Mouse (Mus musculus) heart, adult 11 months (tissue): ENCODE data around the gene Prr12.
A peak's percentile ranks its signal among the peaks of the same experiment; 100 is the strongest.

Source experiments
- DNase-seq: peaks from one replicate; pipeline ENCODE4 v3.0.0; 2022

The Prr12 gene

GRCm38 (mm10) chr7:44997231-44997939, 55.3 kb downstream of the Prr12 start, which contains the start of gene Irf3:
TSS of gene Irf3 (plus strand) at chr7:44997648.
- peak; percentile 99 for DNase-seq

- peak; percentile 95 for DNase-seq
Observed at GRCm38 (mm10) chr7:44996672-44997071, 56.0 kb downstream of the Prr12 start.

DNA sequence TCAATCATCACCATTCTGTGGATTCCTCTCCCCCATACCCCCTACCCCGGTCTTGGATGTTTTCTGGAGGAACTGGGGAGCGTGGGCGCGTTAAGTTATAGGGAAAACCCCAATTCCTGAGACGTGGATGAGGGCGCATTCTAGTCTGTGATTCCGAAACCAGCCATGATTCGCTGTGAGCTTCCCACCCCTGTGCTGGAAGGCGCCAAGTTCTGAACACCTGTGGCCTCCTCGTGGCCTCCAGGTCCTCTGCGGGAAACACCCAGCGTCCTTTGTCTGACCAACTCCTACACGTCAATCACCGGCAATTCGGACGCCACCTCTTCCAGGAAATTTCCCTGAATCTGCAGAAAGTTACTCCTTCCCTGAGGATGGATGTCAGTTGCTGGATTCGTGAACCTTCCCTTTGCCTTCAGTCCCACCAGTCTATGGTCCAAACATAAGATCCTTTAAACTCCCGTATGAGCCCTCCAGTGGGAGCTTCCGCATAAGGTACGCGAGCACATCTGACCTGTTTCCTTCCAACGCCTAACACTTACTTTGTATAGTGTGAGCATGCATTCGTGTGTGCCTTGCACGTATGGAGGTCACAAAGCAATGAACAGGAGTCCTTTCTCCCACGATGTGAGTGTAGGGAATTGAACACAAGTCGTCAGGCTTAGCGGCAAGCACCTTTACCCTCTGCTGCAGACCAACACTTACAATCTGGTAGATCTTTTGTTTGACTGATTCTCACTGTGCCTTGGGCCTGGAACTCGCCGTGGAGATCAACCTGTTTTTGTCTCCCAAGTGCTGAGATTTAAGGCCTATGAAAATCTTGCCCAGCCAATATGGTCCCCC, 65.6 kb downstream of the Prr12 start:
- DNase-seq: no peak

DNA sequence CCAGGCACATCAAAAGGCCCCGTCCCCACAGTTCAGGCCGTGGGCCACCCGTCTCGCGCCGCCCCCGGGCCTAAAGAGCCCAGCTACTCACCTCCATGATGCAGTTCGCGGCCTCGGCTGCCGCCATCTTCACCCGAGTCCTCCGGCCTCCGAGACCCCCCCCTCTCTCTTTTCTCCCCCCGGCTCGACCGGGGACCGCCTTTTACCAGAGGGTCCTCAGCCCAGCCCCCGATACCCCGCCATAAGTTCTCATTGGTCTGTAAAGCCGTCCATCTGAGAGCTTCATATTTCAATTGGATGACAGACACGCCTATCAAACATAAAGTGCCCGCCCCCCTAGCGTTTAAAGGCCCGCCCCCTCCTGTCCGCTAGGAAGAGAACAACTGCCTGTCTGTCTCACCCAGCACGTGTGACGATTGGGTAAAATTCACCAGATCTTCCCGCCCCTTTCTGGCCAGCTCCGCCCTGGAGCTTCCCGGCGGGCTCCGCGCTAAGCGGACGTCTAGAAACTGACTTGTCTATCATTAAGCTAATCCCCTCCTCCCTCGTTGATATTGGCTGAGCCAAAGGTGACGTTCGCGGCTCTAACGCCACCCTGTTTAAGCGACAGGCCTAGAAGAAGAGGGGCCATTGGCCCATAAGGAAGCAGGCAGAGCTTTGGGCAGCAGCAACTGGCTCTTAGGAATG, 66.3 kb downstream of the Prr12 start, which contains the start of gene Prmt1:
Prmt1 (minus strand) TSS at position 377 of the 687 bp plus-strand sequence.
- peak; percentile 100 for DNase-seq

- DNase-seq: peak; percentile 98
Observed at GRCm38 (mm10) chr7:44985595-44986191, 67.0 kb downstream of the Prr12 start.

DNA sequence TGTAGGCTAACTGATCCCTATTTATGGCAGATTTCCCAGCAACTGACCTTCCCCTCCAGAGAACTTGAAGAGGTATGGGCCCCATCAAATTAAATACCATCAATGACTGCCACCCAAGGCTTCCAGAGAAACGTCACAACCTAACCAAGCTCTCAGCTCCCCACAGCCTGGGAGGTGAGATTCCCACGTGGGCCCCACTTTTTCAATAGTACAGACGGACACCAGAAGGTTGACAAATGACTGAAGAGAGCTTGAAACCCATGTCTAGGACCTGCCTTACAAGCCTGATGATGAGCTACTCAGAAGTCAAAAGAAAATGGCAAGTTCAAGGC, 67.9 kb downstream of the Prr12 start:
- peak; percentile 93 for DNase-seq

DNA sequence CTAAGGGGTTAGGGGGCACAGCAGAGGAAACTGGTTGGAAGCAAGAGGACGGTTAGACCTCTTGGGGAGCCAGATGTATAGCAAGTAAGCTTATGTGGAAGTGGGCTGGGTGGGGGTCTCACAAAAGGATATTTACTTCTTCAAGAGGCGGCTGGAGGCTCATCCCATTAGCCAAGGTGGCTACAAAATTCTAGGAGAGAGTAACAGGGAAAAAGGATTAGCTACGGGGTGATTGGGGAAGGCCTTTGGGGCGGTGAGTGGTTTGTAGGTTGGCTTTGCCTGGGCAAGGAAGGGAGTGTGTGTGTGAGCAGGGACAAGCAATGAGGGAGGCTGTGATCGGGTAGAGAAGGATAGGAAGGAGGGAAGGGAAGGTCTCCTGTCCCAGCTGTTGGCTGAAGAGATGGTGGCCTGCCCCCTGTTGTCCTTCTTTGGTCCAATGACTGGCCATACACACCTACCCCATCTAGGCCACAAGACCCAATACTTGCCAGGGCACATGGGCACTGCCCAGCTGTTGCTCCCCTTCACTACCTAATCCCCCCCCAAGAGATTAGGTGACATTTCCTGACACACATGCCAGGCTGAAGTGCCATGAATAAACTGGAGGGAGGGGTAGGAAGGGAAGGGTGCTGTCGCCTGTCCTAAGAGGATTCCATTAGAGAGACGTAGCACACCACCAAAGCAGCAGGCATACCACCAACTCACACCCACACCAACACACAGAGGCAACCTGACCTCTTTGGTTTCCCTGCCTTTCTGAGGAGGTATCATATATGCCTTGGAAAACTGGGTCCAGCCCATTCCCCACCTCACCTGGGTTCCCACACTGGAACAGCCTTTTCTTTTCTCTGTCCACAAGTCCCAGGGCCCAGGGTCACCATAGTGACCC, 68.5 kb downstream of the Prr12 start:
- DNase-seq: peak; percentile 93

GRCm38 (mm10) chr7:44983085-44983484, 69.6 kb downstream of the Prr12 start:
- peak; percentile 98 for DNase-seq

- DNase-seq: peak; percentile 92
Observed at GRCm38 (mm10) chr7:44981539-44981938, 71.1 kb downstream of the Prr12 start.

DNA sequence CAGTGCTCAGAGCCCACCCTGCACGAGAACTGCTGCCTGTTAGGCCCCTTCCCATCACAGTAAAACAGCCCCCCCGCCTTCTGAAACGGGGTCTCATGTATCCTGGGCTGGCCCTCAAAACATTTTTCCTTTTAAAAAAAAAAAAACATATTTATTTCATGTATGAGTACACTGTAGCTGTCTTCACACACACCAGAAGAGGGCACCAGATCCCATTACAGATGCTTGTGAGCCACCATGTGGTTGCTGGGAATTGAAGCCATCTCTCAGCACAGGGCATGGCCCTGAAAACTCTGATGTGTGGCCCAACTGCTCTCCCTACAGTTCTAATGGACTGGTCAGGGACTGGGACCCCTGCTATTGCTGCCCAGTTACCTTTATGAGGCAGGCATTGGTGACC, 74.4 kb downstream of the Prr12 start:
- no peak for DNase-seq
